Mouse (Mus musculus): ENCODE data around the gene Myo1e.
"Not testable (repeated sequence)": the region's sequence is repeated elsewhere in the genome, so short reads cannot be mapped to it uniquely, and the experiment has no call there.

Gene Myo1e

DNA sequence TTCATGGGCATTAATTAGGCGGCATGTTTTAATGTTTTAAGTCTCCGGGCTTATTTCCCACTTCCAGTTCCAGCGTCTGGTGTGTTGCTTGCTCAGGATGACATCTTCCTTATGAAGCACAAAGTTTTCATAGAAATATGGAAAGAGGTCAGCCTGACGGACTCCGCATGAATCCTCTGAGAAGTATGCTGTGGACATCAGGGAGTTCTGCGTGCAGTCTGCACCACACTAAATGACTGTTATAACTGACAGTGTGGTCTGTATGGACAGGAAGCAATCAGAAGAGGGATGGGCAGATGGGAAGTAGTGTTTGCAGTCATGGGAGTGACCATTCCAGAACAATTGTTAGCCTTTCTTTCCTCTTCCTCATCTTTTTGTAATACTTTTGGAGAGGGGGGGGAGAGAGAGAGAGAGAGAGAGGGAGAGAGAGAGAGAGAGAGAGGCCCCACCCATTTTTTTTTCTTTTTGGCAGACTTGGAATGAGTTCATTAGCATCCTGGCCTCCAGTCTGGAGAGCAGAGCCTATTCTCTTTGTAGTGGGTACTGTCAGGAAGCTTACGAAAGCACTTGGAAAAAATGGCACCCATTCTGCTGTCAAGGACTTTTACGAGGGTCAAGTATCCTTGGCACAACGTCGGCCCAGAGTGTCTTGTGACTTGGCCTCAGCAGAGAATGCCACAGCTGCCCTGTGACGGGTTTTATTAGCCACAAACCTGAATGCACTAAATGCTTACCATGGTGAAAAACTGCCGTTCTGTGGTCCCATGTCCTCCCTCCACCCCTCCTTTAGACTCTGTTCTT, 42.9 kb downstream of the Myo1e start:
- no peak for DNase-seq (ENCODE audit: extremely low spot score)

- no peak for DNase-seq (ENCODE audit: extremely low spot score)
These were observed 44.4 kb downstream of the Myo1e start for GRCm38 (mm10) chr9:70251441-70251985.

GRCm38 (mm10) chr9:70253016-70253415, 45.9 kb downstream of the Myo1e start:
- no peak for DNase-seq (ENCODE audit: extremely low spot score)

DNA sequence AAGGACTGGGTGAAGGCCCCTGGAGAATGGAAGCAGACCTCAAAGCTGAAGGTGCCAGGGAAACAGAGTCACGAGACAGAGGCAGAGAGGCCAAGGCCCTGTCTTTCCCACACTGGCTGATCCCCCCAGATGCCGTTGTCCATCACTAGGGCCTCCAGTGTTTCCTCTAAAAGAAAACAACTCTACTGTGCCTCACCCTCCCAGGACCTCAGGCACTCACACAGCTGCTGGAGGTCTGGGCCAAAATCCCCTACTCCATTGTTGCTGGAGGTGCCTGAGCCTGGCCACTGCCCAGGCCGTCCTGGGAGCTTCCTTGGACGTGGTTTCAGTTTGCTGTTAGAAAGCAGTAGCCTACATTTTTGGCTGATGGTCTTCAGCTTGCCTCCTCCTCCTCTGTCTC, 47.9 kb downstream of the Myo1e start:
- no peak for DNase-seq (ENCODE audit: extremely low spot score)

GRCm38 (mm10) chr9:70256027-70256426, 48.9 kb downstream of the Myo1e start:
- not testable (repeated sequence) for DNase-seq (ENCODE audit: extremely low spot score)

DNA sequence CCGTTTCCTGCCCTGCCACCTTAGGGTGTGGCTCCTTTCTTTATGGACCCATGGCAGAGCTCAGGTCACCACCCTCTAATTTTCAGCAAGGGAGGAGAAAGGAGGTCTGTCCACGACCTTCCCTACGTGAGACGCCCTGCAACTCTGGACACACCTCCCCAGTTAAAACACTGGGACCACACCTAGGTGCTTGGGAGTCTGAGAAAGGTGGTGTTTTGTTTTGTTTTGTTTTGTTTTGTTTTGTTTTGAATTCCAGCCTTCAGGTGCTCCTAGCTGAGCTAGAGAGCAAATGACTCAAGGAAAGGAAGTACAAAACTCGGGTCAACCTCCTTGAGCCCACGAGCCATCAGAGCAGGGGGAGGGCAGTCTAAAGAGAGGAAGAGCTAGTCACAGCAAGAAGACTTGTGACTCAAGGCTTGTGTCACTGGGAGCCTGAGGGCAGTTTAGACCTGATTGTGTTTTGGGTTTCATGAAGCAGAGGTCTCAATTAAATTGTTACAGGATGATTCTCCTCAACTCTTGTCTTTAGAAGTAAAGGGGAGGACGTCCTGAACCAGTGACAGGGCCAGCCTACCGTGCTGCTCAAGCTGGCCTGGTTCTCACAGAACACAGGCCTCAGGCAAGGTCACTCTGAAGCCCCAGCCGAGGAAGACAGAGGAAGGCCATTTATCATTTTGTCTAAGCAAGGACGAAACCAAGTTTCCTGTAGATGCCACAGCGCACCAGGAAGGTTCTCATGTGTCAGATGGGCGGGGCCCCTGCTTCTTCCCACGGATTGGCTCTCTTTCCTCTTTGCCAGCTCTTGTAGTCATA, 50.3 kb downstream of the Myo1e start:
- DNase-seq (ENCODE audit: extremely low spot score), result peak; percentile 76

- peak; percentile 41 for DNase-seq (ENCODE audit: extremely low spot score)
These were observed 53.2 kb downstream of the Myo1e start for GRCm38 (mm10) chr9:70260324-70260841.

DNA sequence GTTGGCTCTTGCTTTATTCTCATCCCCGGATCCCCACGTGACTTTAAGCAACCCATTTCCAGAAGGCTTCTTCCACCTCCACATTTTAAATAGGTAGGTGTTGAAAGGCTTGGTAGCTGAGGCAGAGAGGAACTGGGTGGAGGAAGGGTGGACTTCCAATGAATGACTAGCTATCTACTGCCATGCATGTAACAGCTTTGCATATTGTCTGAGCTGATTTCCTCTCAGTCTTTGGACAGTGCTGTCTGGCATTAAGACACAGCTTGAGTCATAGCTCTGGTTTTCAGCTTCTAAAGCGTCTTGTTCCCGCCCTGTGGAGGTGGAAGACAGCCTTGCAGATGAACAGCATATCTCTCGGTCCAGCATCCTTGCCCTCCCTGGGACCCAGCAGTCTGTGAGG, 54.5 kb downstream of the Myo1e start:
- DNase-seq (ENCODE audit: extremely low spot score), result no peak

- DNase-seq (ENCODE audit: extremely low spot score), result no peak
These were observed 56.0 kb downstream of the Myo1e start for GRCm38 (mm10) chr9:70263134-70263533.

- no peak for DNase-seq (ENCODE audit: extremely low spot score)
These were observed 56.6 kb downstream of the Myo1e start for GRCm38 (mm10) chr9:70263735-70264134.

- no peak for DNase-seq (ENCODE audit: extremely low spot score)
These were observed 58.4 kb downstream of the Myo1e start for GRCm38 (mm10) chr9:70265513-70265912.

- DNase-seq (ENCODE audit: extremely low spot score), result no peak
These were observed 59.0 kb downstream of the Myo1e start for GRCm38 (mm10) chr9:70266186-70266585.

DNA sequence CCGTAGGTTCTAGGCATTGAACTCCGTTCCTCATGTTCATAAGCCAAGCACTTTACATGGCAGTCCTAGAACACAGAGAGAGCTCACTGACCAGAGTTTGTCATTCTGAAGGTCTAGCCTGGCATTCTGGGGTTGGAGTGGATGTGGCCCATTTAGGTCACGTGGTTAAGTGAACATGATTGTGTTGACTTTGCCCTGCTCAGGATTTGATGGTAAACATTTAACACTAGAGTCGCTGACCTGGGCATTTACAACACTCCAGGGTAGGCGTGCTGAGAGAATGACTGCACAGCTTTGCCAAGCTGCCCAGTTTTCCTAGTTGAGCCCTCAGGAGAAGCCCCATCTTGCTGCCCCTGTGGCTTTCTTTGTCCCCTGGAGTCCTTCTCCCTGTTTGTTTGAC, 60.0 kb downstream of the Myo1e start:
- DNase-seq (ENCODE audit: extremely low spot score), result no peak

- no peak for DNase-seq (ENCODE audit: extremely low spot score)
These were observed 62.2 kb downstream of the Myo1e start for GRCm38 (mm10) chr9:70269349-70269748.

DNA sequence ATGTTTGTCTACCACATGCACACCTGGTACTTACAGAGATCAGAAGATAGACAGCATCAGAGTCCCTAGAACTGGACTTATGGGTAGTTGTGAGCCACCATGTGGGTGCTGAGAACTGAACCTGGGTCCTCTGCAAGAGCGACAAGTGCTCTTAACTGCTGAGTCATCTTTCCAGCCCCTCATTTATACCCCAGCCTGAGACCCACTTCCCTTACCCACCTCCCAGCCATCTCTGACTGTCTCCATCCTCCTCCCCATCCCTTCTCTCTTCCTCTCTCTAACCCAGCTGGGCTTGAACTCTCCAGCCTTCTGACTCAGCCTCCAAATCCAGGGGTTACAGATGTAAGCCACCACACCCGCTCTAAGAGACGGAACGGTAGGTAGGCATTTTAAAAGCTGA, 63.3 kb downstream of the Myo1e start:
- no peak for DNase-seq (ENCODE audit: extremely low spot score)

GRCm38 (mm10) chr9:70271137-70271536, 64.0 kb downstream of the Myo1e start:
- DNase-seq (ENCODE audit: extremely low spot score), result no peak

DNA sequence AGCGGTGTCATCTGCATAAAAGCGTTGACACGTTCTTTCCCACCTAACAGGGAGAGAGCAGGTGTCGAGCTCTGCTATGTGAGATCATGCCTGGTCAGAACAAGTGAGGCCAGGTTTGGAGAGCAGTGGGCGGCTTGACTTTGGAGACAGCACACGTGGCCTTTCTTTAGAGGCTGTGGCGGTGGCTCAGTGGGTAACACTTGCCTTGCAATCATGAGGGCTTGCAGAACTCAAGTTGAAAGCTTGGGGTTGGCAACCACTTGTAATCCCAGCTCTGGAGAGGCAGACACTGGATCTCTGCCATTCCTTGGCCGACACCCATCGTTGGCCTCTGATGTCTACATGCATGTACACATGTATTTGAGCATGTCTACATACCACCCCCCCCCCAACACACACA, 64.5 kb downstream of the Myo1e start:
- no peak for DNase-seq (ENCODE audit: extremely low spot score)

DNA sequence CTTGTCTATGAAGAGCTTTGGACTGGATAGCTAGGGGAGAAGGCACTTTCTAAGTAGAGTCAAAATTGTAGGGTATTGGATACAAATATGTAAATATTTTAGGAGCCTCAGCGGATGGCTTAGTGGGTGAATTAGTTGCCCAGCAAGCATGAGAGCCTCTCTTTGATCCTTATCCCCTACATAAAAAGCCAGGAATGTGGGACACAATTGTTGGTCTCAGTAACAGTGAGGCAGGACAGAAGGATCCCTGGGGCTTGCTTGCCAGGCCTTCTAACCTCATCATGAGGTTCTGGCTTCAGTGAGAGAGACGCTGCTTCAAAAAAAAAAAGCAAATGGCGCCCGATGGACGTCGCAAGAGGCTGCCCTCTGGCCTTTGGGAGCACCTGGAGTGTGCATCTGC, 66.9 kb downstream of the Myo1e start:
- DNase-seq (ENCODE audit: extremely low spot score), result no peak

- no peak for DNase-seq (ENCODE audit: extremely low spot score)
These were observed 67.3 kb downstream of the Myo1e start for GRCm38 (mm10) chr9:70274476-70274875.

- DNase-seq (ENCODE audit: extremely low spot score), result no peak
These were observed 67.9 kb downstream of the Myo1e start for GRCm38 (mm10) chr9:70274887-70275555.

DNA sequence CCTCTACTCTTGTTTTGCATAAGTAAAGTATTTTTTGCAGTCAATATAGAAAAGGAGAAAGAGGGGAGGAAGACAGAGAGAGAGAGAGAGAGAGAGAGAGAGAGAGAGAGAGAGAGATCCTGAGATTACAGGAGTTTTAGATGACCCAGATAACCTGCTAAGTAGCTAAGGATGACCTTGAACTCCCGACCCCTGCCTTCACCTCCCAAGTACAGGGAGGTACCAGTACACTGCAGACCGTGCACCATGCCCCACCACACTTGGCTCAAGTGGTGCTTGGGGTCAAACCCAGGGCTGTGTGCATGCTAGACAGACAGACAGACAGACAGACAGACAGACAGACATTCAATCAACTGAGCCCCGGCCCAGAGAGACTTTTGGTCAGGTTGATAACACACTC, 69.9 kb downstream of the Myo1e start:
- no peak for DNase-seq (ENCODE audit: extremely low spot score)

GRCm38 (mm10) chr9:70277529-70277982, 70.4 kb downstream of the Myo1e start:
- no peak for DNase-seq (ENCODE audit: extremely low spot score)
